Mouse (Mus musculus) c-Kit-positive CD71-negative TER-119-negative erythroid progenitor cells, embryonic 14.5 days (primary cell): Measurements from ENCODE around the gene Uhrf1bp1.

Experiments used
- DNase-seq: peaks from one replicate; pipeline ENCODE4 v3.0.0-alpha.2; 2013; ENCODE audit warnings: low read depth

The Uhrf1bp1 gene

DNA sequence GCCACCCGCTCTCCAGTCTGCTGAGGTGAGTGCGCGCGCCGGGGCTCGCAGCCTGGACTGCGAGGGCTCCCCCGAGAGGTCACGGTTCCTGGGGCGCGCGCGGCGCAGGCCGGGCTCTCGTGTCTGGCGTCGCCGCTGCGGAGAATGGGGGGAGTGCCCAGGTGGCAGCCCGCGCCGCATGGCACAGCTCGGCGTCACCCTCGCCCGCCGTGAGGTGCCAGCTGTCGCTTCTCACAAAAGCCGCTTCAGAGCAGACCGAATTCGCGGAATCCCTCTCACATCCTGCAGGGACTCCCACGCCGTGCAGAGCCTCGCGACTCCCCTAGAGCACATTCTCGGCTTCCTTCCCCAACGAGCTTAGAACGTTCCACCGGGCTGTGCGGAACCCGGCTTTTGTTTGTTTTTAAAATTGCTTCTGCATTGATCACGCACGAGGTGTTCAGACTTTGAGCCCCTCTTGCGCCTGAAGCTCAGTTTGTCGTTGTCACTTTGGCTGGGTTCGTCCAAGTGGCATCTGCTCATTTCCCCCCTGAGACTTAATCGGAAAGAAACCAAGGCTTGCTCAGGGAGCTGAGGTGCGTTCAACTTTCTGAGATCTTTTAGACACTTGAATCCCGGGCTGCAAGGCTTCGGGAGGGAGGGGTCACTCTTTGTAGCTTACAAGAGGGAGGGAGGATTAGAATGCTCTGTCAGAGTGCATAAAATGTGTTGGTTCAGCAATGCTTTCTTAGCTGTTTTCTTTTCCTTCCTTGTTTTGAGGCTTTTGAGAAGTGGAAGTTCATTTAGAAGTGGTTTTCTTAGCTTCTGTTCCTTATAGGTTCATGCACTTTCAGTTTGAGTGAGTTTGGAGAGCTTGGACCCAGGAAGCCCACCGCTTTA, 53.6 kb downstream of the Uhrf1bp1 start, which contains the start of gene Taf11:
Gene Taf11 (minus strand): TSS at position 223 of the 879 bp plus-strand sequence.
- peak; percentile 22 for DNase-seq

DNA sequence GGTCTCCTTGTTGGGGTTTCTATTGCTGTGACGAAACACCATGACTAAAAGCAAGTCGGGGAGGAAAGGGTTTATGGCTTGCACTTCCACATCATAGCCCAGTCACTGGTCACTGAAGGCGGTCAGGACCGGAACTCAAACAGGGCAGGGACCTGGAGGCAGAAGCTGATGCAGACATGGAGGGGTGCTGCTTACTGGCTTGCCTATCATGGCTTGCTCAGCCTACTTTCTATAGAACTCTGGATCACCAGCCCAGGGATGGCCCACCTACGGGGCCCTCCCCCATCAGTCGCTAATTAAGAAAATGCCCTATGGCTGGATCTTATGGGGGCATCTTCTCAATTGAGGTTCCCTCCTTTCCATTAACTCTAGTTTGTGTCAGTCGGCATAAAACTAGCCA, 55.1 kb downstream of the Uhrf1bp1 start:
- DNase-seq: no peak

DNA sequence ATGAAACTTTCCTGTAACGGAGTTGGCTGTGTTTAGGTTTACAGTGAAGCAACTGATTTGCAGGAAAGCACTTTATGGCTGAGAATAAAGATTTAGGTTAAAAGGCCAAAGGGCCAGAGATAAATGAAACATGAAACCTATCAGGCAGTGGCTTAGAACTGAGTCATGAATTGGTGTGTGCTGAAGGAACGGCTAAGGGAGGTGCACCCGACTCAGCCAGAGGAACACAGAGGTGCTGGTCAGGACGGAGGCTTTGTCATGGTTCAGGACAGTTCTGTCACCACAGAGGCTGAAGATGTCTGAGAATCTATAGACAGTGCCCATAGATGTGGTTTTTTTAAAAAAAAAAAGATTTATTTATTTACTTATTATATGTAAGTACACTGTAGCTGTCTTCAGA, 58.5 kb downstream of the Uhrf1bp1 start:
- DNase-seq: no peak

DNA sequence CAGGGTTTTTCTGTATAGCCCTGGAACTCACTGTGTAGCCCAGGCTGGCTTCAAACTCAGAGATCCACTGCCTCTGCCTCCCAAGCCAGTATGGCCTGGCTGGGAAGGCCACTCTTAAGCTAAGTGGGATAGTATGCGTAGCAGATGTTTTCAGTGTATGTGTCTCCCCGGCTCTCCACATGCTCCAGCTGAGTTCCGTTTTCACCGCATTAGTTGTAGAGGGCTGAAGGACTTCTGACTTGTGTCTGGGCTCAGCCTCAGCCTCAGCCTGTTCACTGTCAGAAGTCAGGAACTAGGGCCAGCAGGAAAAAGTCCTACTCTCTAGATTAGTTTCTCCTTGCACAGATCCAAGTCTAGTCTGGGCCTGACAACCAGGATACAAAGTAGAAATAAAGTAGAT, 60.1 kb downstream of the Uhrf1bp1 start:
- no peak for DNase-seq

DNA sequence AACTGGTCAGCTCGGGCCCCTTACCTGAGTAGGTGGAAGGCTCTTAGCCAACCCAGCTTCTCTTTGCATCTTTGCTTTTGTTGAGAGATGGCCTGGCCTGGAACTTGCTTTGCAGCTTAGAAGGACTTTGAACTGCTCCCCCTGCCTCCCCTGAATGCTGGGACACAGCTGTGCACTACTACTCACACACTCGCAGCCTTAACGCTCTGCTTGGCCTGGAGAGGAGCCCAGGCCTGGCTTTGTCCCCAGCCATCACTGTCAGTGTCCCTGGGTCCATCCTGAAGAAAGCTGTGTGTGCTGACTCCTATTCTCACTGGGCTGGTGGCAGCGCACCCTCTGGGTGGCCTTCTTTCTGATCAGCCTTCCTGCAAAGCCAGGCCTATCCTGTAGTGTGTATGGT, 64.4 kb downstream of the Uhrf1bp1 start:
- no peak for DNase-seq

DNA sequence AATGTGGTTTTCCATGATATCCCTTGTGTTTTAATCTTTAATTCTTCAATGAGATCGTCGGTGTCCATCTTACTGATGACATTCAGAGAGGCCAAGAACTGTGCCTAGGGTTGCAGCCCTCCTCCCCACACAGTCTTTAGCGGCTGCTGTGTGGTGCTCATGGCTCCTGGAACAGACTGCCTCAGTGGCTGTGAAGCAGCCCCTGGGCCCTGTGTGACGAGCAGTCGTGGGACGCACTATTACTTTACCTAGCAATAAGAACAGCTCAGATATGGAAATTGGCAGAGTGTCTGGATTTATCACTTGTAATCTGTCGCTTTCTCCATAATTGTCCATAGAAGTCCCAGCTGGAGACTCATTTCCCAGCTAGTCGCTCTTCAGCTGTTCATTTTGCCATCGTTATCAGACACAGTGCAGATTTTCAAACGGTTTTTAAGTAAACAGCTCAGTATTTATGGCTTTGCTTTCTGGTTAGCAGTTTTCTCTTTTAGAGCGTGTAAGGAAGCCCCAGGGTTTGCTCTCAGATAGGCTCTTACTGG, 66.0 kb downstream of the Uhrf1bp1 start:
- no peak for DNase-seq

DNA sequence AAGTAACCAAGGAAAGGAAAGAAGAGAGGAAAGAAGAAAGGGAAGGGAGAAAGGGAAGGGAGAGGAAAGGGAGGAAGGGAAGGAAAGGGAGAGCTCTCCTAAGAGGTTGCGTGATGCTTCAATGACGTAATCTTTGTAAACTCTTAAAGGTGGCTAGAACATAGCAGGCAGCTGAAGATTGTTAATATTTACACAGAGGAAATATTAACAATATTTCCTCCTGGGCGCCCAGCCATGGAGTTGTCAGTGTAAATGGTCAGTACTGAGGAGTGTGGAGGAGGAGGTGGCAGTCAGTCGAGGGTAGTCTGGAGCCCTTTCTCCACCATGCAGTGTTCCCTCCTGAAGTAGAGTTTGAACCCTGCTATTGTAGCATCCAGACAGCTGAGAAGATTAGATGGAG, 68.8 kb downstream of the Uhrf1bp1 start:
- no peak for DNase-seq

DNA sequence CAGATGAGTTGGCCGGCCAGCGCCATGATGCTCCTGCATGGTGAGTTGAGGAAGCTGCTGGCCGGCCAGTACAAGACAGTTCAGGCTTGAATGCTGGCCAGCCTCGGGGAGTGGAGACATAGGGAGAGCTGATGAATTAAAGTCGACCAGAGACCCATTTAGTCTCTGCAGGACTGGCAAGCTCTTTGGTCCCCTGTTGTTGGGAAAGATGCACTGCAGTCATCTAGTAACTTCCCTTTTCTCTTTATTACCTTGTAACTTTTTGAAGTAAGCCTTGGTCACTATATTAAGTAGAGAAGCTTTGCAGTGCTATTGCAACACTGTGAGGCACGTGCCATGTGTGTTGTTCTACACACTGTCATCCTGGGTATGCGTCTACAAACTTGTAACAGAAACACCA, 69.3 kb downstream of the Uhrf1bp1 start:
- no peak for DNase-seq

DNA sequence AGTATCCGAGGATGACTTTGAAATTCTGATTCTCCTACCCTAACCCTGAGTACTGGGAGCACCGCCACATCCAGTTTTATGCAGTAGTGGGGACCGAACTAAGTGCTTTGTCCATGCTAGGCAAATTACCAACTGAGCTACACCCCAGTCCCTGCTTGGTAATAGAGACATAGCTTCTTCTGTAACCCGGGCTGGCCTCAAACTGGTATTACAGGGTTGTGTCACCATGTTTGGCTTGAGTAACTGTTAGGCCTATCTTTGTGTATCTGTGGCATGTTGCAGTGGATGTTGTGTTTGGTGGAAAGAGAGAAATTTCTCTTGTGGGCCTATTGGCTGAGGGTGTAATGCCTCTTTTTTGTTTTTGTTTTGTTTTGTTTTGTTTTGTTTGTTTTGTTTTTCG, 74.0 kb downstream of the Uhrf1bp1 start:
- DNase-seq: no peak

DNA sequence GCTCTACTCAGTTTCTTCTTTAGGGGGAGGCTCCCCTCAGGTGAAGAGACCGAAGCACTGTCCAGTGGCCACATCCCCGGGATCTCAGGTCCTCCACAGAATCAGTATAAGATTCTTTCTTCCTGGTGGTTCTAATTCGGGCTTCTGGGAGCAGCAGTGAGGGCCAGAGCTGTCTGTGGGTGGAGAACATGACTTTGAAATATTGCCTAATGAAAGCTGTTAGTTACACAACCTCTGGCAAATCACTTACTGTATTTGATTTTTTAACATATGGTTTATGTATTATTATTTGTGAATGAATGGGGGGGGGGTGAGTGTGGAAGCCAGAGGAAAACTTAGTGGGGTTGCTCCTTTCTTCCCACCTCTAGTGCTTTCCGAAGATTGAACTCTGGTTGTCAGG, 75.6 kb downstream of the Uhrf1bp1 start:
- no peak for DNase-seq

DNA sequence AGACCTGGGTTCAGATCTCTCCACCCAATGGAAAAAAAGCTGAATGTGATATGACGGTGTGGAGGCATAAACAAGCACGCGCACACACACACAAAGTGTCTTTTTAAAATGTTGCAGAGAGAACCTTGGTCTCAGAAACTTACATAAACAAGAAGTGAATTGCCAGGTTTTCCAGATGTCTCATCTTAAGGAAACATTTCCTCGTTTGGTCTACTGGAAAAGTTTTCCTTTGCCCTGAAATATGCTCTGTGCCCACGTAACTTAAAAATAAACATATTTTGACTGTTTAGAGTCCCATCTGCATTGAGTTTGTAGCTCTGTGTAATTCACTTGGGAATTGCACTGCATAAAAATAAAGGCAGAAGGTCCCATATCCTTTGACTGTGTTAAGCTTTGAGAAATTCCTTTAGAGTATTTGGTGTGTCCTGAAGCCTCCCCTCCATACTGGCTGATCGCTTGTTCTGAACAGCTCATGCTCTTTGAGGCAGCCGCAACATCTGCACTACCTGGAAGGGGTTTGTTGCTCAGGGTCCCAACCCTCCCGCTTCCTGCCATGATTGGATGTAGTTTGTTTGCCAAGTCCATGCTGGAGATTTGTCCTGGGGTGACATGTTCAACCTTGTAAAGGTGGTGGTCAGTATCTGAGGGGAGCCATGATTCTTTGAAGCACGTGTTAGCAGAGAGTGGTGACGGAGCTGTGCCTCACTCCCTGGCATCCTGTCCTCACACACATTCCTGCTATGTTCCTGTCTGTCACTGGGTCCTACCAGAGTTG, 78.1 kb downstream of the Uhrf1bp1 start:
- no peak for DNase-seq

DNA sequence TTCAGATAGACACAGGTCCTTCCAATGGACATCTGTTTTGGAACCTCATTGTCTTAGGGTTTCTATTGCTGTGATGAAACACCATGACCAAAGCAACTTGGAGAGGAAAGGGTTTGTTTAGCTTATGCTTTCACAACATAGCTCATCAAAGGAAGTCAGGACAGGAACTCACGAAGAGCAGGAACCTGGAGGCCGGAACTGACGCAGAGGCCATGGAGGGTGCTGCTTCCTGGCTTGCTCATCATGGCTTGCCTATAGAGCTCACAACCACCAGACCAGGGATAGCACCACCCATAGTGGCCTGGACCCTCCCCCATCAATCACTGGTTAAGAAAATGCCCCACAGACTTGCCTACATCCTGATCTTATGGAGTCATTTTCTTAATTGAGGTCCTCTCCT, 78.8 kb downstream of the Uhrf1bp1 start:
- no peak for DNase-seq

DNA sequence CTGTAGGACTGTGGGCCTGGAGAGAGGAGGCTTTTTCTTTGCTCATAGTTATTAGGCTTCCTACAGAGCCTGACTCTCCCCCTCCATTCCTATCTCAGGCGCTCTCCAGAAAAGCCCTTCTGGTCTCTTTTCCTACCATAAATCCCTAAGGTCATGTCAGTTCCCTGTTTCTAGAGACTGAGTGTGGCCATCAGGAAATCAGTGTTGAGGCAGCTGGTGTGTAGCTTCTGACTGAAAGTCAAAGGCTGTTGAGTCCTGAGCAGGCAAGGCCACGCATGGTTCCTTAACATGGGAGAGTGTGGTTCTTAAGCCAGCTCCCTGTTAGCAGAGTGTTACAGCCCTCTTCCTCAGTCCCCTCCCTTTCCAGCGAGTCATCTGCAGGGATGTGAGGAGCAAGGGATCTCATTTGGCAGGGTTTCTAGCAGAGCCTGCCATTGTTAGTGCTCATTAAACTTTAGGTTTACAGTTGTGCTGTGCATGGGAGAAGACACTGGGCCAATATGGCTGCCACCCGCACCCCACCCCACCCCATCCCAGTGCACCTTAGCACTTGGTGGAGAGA, 80.9 kb downstream of the Uhrf1bp1 start:
- no peak for DNase-seq

DNA sequence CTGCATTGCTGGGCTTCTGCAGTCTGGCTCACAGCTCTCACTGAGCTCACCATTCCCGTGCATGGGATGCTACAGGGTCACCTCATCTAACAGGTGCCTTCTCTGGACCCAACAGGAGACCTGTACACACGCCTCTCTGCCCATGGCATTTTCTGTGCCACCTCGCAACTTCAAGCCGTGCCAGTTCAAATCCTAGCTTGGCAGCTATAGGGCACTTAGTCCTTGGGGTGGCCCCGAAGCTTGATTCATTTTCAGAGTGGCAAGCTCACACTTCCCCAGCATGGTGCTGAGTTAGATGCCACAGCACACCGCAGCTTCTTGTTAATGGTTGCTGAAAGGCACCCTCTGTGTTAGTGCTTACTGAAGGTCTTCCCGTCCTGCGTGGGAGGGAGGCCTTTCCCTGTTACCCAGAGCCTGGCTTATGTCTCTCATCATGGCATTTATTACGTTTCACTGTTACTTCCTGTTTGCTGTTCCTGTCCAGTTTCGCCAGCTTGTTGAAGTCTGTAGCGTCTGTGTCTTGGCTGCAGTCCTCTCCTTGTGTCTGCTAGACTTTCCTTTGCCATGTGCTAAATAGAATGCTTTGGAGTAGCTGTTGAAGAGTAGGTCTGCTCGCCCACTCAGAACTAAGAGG, 82.0 kb downstream of the Uhrf1bp1 start:
- DNase-seq: no peak

DNA sequence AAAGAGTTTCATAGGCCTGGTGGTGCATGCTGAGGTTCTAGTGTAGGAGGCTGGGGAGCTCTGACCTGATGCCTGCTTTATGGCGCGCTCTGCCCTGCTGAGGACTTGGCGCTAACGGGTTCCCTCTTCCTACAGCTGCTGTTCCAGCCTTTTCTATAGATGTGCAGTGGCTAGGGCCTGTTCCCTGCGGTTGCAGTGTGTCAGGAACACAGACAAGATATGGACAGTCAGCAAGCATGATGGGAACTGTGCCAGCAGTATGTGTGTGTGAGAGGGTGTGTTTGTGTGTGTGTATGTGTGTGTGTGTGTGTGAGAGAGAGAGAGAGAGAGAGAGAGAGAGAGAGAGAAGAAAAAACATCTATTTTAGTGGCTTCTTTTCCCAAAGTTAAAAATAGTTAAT, 82.8 kb downstream of the Uhrf1bp1 start:
- no peak for DNase-seq

DNA sequence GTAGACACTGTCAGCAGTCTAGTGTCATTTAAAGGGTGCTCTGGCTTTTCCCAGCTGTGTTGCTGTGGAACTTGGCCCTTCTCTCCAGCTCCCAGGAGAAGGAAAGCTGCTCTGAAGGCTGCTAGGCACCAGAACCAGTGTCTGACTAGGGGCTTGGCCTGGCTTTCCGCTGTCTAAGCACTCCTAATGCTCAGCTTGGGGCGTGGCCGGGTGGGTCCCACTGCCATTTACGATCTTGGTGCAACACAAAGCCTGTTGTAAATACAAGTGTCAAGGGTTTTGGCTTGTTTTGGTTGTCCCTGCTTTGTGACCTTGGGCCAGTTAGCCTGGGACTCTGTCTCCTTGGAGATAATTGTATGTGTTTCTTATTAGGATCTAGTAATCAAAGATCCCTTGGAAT, 84.1 kb downstream of the Uhrf1bp1 start:
- DNase-seq: no peak

DNA sequence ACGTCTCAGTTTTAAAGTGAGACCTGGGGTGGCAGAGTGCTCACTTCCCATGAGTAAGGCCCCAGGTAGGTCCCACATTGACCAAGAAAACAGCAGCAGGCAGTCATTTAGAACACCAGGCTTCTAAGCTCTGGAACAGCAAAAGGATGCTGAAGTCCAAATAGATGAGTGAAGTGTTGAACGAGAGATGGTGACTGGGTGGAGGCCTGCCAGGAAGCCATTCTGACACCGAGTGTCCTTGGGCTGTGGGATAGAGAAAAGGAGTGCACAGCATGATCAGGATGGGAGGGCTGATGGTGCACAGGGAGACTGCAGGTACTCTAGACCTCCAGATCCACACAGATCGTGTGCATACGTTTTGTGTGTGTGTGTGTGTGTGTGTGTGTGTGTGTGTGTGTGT, 84.9 kb downstream of the Uhrf1bp1 start:
- no peak for DNase-seq

DNA sequence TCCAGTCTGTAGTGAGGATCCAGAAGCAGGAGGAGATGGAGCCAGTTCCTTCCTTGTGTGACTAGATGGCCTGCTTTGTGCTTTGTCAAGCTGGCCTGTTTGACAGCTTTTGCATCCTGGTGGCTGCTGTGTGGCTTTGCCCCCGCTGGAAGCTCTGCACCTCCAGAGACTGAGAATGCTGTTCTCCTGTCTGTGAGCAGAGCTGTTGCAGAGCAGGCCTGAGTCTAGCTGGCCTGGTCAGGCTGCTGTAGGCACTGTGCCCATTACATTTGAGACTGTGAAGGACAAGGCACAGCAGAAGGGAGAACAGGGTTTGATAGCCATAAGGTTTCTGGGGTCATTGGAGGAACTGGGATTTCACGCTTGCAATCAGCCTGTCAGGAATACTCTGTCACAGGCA, 85.5 kb downstream of the Uhrf1bp1 start:
- DNase-seq: no peak

DNA sequence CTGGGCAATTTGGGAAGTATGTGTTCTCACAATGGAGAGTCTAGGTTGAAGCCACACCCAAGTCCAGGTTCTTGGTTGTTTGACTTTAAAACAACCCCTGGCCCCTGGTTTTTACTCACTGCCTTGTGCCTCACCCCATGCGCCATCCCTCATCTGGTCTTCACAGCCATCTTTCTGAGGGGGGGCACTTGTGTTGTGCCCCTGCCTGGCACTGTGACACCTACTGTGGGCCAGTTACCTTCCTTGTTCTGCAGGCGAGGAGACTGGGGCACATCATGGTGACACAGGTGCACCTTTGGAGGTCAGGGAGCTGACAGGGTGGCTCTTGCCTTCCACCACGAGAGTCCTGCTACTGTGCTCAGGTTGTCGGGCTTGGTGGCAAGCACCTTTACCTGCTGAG, 85.9 kb downstream of the Uhrf1bp1 start:
- no peak for DNase-seq

DNA sequence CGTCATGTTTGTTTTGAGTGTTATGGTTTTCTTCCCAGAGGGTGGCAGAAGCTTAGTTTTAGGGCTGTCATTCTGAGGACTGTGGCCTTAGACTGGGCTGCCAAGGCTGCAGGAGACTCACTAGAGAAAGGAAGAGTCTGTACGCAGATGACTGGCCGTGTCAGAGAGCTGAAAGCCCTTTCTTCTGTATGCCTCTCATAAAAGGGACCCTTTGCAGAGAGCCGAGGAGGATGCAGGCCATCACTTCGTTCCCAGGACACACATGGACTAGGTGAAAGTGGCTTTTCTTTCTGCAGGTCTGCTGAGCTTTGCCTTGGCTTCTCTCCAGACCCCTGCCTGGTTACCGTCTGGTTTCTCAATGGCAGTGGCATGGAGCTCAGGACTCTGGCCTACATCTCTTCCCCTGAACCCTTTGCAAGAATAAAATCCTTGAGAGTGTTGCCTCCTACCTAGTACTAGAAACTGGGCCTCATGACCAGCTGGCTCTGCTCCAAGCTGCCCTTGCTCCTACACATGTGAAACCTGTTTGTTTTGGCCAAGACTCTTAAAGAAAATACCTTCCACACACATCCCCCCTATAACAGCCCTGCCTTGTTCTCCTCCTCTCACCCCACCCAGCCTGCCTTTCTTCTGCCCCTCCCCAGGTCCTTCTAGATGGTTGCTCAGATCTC, 89.4 kb downstream of the Uhrf1bp1 start:
- no peak for DNase-seq

DNA sequence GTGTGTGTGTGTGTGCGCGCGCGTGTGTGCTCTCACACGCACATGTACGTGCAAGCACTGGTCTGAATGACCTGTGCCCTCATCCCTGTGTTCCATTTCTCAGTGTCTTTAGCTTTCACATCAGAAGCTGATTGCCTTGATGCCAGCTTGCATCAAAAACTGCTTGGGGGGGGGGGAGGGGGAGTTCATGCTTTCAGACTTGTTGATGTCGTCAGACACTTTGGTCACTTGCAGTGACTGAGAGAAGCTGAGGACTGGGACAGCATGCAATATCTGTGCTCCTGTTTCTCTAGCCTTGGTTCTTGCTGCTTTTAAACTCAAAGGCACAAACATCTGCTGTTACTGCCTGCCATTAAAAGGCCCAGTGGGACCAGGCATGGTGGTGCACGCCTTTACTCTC, 90.1 kb downstream of the Uhrf1bp1 start:
- DNase-seq: no peak

DNA sequence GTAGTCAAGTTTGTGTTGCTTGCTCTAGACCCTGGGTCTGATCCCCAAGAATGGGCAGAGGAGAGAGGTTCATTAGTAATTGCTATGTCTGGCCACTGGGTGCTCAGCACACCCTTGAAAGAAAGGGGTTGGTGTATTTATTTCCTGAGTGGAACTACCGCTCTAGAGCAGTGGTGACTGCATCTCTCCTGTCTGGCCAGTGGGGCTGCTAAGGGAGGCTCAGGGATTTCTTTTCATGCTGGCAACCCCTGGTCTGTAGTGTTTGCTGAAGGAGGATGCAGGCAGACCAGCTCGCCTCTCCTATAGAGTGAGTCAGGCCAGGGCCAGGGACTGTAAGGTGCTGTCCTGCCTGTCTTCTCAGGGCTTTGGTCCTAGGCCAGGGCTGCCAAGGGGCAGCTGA, 90.9 kb downstream of the Uhrf1bp1 start:
- DNase-seq: no peak
